Mouse (Mus musculus) ES-Bruce4 (cell line): Measurements from ENCODE around the gene Pigx.

Experiments used
- CTCF ChIP-seq: IDR thresholded peaks from one replicate; pipeline ENCODE4 v1.8.1; 2011; ENCODE audit warnings: low read depth, low read length
- POLR2A ChIP-seq: IDR thresholded peaks from one replicate; pipeline ENCODE4 v1.8.1; 2011; ENCODE audit warnings: low read length; ENCODE audit not compliant: insufficient read depth

DNA sequence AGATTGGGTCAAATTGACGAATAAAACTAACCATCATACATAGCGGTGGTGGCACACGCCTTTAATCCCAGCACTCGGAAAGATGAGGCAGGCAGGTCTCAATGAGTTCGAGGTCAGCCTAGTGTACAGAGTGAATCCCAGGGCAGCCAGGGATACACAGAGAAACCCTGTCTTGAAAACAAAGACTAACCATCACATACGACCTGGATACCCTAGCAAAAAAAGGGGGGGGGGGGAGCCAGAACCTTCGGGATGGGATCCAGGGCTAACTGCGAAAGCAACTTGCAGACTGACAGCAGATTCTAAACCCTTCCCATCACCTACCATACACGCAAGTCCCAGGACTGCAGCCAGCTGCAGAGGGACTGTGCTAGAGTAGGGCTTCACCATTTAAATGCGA lies 14.9 kb upstream of the Pigx start:
- TF ChIP-seq CTCF (no peak), POLR2A (no peak)
